17 mouse cellular contexts compared by ENCODE assay signal in genomic region chr1:119640006-119640405, GRCm38 (mm10). TPM values are rescaled to one million over a fixed set of nuclear protein-coding genes. Genes with fewer than 3 reads are reported as not detected.
DNase-seq lines count a peak whose midpoint lies in the region; ATAC-seq and TF ChIP-seq lines count a peak whose summit lies in the region.
"Had no signal": no experiment of that assay in that cellular context is flagged by ENCODE, and none has a peak within 500 bp of the region (broad histone marks: within the 10 kb centered on the region; RNA-seq: fewer than 3 reads in every experiment).

No protein-coding gene starts in this region.

- no peak overlapping the region for H3K4me3 ChIP-seq in liver, adult 2 months (ENCODE audit: insufficient read depth, low read depth, low read length)
- no peak overlapping the region for H3K4me3 ChIP-seq in liver, postnatal 0 days (ENCODE audit: low read depth, low read length)
- H3K4me3 ChIP-seq in kidney, adult 2 months (ENCODE audit: insufficient read depth, low read depth, low read length) = no peak overlapping the region
- H3K4me3 ChIP-seq in forebrain, embryonic 15.5 days = no peak overlapping the region
- H3K4me3 ChIP-seq: embryonic facial prominence, embryonic 10.5 days; hindbrain, embryonic 12.5 days; liver, embryonic 13.5 days had no signal

- no peak overlapping the region for H3K27ac ChIP-seq in liver, adult 2 months (replicated peaks; ENCODE audit: insufficient read depth, low read depth, low read length)
- no peak overlapping the region for H3K27ac ChIP-seq in liver, postnatal 0 days (ENCODE audit: low read depth)
- H3K27ac ChIP-seq in kidney, adult 2 months (ENCODE audit: insufficient read depth, low read depth, low read length) = peak overlapping the region; percentile 39; the same call in 1 of the 2 replicates
- no peak overlapping the region for H3K27ac ChIP-seq in forebrain, embryonic 15.5 days (replicated peaks)
- H3K27ac ChIP-seq: embryonic facial prominence, embryonic 10.5 days; hindbrain, embryonic 12.5 days; liver, embryonic 13.5 days had no signal

- WGBS in liver, adult 2 months = 19% methylated on average over 2 of the region's 2 CpGs
- WGBS in liver, postnatal 0 days (ENCODE audit: insufficient replicate concordance) = 44% methylated on average over 2 of the region's 2 CpGs
- 10% methylated on average over 2 of the region's 2 CpGs for WGBS in kidney, adult 2 months
- 85% methylated on average over 2 of the region's 2 CpGs for WGBS in forebrain, embryonic 15.5 days

- peaks cover 3% of the 10 kb centered on the region; the same call in 1 of the 2 replicates for H3K36me3 ChIP-seq in liver, adult 2 months (ENCODE audit: control insufficient read depth, insufficient read depth, low read length)
- no peaks in the 10 kb centered on the region for H3K36me3 ChIP-seq in liver, postnatal 0 days (replicated peaks; ENCODE audit: insufficient read depth, low read length)
- H3K36me3 ChIP-seq in kidney, adult 2 months (ENCODE audit: control insufficient read depth, insufficient read depth, low read length) = peaks cover 5% of the 10 kb centered on the region
- no peaks in the 10 kb centered on the region for H3K36me3 ChIP-seq in forebrain, embryonic 15.5 days
- H3K36me3 ChIP-seq: embryonic facial prominence, embryonic 10.5 days; hindbrain, embryonic 12.5 days; liver, embryonic 13.5 days had no signal

- no peak for TF ChIP-seq POLR2A in liver, adult 2 months (IDR thresholded peaks at IDR 0.05; ENCODE audit: extremely low read depth, insufficient read depth, low read length)
- no peak for TF ChIP-seq POLR2A in kidney, adult 2 months (IDR thresholded peaks at IDR 0.05; ENCODE audit: low read depth, low read length)

- peaks cover 27% of the 10 kb centered on the region for H3K4me1 ChIP-seq in liver, adult 2 months (ENCODE audit: control insufficient read depth, insufficient read depth, low read length)
- peaks cover 7% of the 10 kb centered on the region; the same call in 1 of the 2 replicates for H3K4me1 ChIP-seq in liver, postnatal 0 days (ENCODE audit: insufficient read depth)
- peaks cover 37% of the 10 kb centered on the region for H3K4me1 ChIP-seq in kidney, adult 2 months (ENCODE audit: control insufficient read depth, insufficient read depth, low read length)
- H3K4me1 ChIP-seq in forebrain, embryonic 15.5 days = peaks cover 3% of the 10 kb centered on the region

- H3K27me3 ChIP-seq in liver, adult 2 months (ENCODE audit: control insufficient read depth, insufficient read depth, low read length) = no peaks in the 10 kb centered on the region
- H3K27me3 ChIP-seq in liver, postnatal 0 days (ENCODE audit: insufficient read depth, low read length) = no peaks in the 10 kb centered on the region
- H3K27me3 ChIP-seq in kidney, adult 2 months (replicated peaks; ENCODE audit: control insufficient read depth, insufficient read depth, low read length) = no peaks in the 10 kb centered on the region
- no peaks in the 10 kb centered on the region for H3K27me3 ChIP-seq in forebrain, embryonic 15.5 days
- H3K27me3 ChIP-seq: hindbrain, embryonic 12.5 days; liver, embryonic 13.5 days had no signal

- no peak overlapping the region for H3K9ac ChIP-seq in liver, adult 2 months (ENCODE audit: low read depth, low read length)
- H3K9ac ChIP-seq in liver, postnatal 0 days (replicated peaks) = no peak overlapping the region
- no peak overlapping the region for H3K9ac ChIP-seq in forebrain, embryonic 15.5 days (replicated peaks)
- H3K9ac ChIP-seq: hindbrain, embryonic 12.5 days; liver, embryonic 13.5 days had no signal

- DNase-seq in liver, adult 2 months (ENCODE audit: extremely low read depth, low read depth, low spot score) = peak; percentile 74
- no peak for DNase-seq in liver, postnatal 0 days
- DNase-seq in Muller cell, postnatal 12 days (ENCODE audit: inconsistent ontology term) = peak; percentile 66
- DNase-seq in kidney, adult 2 months = peak; percentile 92
- peak; percentile 84 to 85 for DNase-seq in kidney, postnatal 25 days
- no peak for DNase-seq in frontal cortex, postnatal 36 days (ENCODE audit: low spot score in 2 of 2)
- DNase-seq in thymus, postnatal 0 days (ENCODE audit: low spot score) = no peak
- DNase-seq: cerebellum, adult 18-20 months; heart, postnatal 10 days; liver, embryonic 13.5 days; right cerebral cortex, postnatal 14 days; thymus, postnatal 25 days had no signal

- no peak overlapping the region for H3K4me2 ChIP-seq in liver, postnatal 0 days (ENCODE audit: low read depth, low read length)
- H3K4me2 ChIP-seq in forebrain, embryonic 15.5 days (replicated peaks) = no peak overlapping the region
- H3K4me2 ChIP-seq: hindbrain, embryonic 12.5 days; liver, embryonic 13.5 days had no signal

- TF ChIP-seq EP300 in liver, postnatal 0 days (IDR thresholded peaks at IDR 0.05; ENCODE audit: low read depth) = no peak

- ATAC-seq in liver, postnatal 0 days = no peak
- ATAC-seq in forebrain, embryonic 15.5 days (replicated peaks) = no peak
- ATAC-seq: forebrain, embryonic 16.5 days; inflammation-experienced regulatory T-cells, adult 6 months had no signal

- peaks cover 10% of the 10 kb centered on the region for H3K79me2 ChIP-seq in liver, adult 2 months (ENCODE audit: control insufficient read depth, insufficient read depth, low read length)

- H3K9me3 ChIP-seq in liver, postnatal 0 days (ENCODE audit: low read length) = no peaks in the 10 kb centered on the region
- H3K9me3 ChIP-seq in forebrain, embryonic 15.5 days = no peaks in the 10 kb centered on the region
- H3K9me3 ChIP-seq: embryonic facial prominence, embryonic 10.5 days; hindbrain, embryonic 12.5 days; liver, embryonic 13.5 days had no signal

- TF ChIP-seq CTCF in liver, adult 2 months (IDR thresholded peaks at IDR 0.05; ENCODE audit: low read depth, low read length) = no peak
- no peak for TF ChIP-seq CTCF in liver, postnatal 0 days (IDR thresholded peaks at IDR 0.05; ENCODE audit: low read depth)
- no peak for TF ChIP-seq CTCF in kidney, adult 2 months (conservative IDR thresholded peaks at IDR 0.05; ENCODE audit: insufficient read depth, insufficient read length, low read depth, low read length)

RNA-seq across cellular contexts. Expression of gene Epb41l5, which starts 8.8 kb away (rescaled TPM):
- total RNA-seq in liver, adult 2 months (2014; rRNA removed) = 38.0 and 47.3 TPM in 2 replicates
- 14.9 and 18.8 TPM in 2 replicates for polyA plus RNA-seq in liver, adult 2 months (2012; rRNA removed)
- polyA plus RNA-seq in liver, postnatal 0 days (2015; fragmentation: Nextera tagmentation; extraction: Ambion mirVana) = 25.5 and 27.4 TPM in 2 replicates
- polyA plus RNA-seq in kidney, adult 2 months (2012; rRNA removed) = 32.7 and 33.3 TPM in 2 replicates
- 8.1 and 9.8 TPM in 2 replicates for polyA plus RNA-seq in thymus, postnatal 0 days (2015; fragmentation: Nextera tagmentation; extraction: Ambion mirVana)
- polyA plus RNA-seq in forebrain, embryonic 15.5 days (2015; fragmentation: Nextera tagmentation; extraction: Ambion mirVana) = 20.1 and 20.3 TPM in 2 replicates

Comparison
In these comparisons a context has a peak if more than half of its experiments do, and no peak if none do; other contexts are left out.
1. DNase-seq: peak in liver, adult 2 months (single experiment), Muller cell, postnatal 12 days (single experiment), kidney, adult 2 months (single experiment) and kidney, postnatal 25 days (2 of 2); none in liver, postnatal 0 days (single experiment), frontal cortex, postnatal 36 days (0 of 2) and thymus, postnatal 0 days (single experiment).